Mouse (Mus musculus) right cerebral cortex, adult 2 months (tissue): ENCODE measurements around the gene Meis1.

Experiments used
- DNase-seq, 2 experiments: peaks; one replicate each; pipeline ENCODE4 v3.0.0; 2021 to 2022; ENCODE audit warnings: low spot score in 2 of 2

Gene Meis1

DNA sequence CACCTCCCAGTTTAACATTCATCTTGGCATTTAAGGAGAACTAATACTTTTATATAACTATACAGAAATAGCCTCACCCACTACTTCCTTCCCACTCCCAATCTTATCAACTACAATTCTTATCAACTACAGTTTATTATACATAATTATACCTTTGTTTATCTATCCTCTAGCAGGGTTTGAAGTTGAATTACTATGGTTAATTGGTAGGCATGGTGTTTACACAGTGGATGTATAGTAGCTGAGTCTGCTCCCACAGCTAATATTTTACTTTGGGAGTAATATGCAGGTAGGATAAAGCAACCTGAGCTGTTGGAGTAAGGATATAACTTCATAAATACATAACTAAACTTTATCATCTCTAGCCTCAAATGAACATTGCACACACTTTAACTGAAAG is 188.7 kb downstream of the Meis1 start:
- no peak for DNase-seq
